Mouse (Mus musculus): Measurements from ENCODE around the gene Cspg5.

Gene Cspg5

DNA sequence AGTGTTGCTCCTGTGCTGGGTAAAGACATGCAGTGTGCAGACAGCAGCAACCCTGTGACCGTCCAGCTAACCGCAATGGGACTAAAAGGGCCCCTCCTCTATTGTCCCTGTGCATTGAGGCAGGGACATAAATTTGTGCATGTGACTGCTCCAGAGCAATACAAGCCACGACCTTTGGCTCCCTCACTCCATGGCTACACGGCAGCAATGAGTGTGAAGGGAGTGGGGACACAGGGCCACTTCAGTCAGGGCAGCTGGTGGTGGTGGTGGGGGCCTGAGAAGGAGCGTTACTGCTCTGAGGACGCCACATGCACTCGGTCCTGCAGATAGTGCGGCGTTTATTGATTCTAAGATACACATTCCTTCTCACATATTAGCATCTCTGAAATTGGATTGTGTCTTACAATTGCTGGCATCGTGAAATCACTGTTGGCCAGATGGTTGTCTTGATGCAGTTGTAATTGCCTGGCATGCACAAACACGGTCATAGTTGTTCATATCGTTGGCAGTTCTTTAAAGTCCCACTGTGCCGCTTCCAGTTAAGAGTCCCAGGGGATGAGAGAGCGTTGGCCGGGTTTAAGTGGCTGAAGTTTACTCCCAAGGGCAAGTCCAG lies 11.9 kb downstream of the Cspg5 start:
- DNase-seq (ENCODE audit: low spot score) = no peak

DNA sequence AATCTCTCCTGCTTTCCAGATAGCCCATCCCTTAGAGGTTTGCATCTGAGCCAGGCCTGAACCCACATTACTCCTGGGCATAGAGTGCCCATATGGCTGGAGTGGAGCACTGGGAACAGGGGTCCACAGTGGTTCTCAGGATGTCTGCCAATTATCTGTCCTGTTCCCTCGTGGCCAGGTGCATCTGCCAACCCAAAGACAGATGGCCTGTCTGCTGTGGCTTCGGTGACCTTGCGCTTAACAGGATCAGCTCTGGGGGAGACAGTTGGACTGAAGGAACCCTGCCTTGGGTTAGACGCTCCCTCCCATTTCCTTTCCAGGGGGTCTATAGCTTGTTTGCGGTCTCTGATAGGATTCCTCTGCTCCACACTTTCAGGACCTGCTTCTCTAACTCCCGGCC lies 15.1 kb downstream of the Cspg5 start:
- no peak for DNase-seq (ENCODE audit: low spot score)

DNA sequence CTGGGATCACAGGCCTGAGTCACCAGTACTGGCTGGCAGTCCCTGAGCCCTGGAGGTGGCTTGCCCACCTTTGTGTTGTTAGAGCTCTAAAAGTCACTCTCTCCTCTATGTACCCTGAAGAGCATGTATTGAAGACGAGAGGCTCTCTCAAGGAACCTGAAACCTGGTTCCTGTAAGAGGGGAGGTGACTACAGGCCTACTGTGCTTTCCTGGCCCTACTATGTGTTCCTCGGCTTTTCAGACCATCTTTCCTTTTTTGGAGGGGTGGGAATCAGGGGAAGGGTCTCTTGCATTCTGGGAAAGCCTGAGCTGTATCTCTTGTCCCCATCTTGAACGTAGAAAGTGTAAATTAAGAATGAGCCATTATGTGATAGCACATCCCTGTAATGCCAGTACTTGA lies 15.5 kb downstream of the Cspg5 start:
- no peak for DNase-seq (ENCODE audit: low spot score)

DNA sequence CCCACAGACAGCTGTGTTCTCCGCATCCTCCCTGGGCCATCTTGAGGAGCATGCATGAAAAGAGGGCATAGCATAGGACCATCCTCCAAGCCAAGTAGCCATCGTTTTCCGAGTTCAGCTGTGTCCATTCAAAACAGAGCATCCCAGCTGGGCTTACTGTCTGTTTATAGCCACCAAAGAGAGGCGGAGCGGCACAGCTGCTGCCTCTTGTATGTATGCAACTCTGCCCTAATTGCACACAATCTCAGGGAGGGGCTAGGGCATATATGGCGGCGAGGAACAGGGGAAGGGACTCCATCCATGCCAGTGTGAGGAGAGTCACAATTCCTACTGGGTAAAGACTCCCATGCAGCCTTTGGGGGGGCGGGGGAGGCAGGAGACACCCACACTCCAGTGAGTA lies 19.6 kb downstream of the Cspg5 start:
- DNase-seq (ENCODE audit: low spot score) = no peak

DNA sequence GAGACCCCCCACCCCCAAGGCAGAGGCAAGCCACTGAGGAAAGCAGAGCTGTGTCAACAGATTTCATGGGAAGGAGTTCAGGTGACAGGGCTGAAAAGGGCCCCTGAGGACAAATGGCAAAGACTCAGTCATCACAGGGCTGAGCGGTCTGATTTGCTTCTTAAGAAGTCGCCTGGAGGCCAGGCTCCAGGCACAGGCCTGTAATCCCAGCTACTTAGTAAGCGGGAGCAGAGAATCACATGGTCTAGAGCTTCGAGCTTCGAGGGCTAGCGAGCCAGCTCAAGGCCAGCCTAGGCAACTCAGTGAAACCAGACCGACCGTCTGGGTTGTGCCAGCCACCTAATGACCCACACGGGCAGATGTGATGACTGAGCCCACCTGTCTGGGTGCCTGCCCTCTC lies 21.4 kb downstream of the Cspg5 start:
- DNase-seq (ENCODE audit: low spot score) = no peak

DNA sequence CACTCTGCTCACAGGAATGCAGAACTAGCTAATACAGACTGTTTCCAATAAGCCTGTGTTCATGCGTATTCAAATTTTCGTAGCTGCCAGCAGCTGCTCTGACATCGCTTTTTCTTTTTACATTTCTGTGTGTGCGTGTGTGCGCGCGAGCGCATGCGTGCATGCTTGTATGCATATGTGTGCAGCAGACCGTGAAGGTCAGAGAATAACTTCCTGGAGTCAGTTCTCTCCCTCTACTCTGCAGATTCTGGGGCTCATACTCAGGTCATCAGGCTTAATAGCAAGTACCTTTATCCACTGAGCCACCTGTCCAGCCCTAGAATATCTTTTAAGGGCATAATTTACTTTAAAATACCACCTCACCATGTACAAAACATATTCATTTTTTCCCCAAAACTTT lies 24.8 kb downstream of the Cspg5 start:
- DNase-seq (ENCODE audit: low spot score) = no peak

DNA sequence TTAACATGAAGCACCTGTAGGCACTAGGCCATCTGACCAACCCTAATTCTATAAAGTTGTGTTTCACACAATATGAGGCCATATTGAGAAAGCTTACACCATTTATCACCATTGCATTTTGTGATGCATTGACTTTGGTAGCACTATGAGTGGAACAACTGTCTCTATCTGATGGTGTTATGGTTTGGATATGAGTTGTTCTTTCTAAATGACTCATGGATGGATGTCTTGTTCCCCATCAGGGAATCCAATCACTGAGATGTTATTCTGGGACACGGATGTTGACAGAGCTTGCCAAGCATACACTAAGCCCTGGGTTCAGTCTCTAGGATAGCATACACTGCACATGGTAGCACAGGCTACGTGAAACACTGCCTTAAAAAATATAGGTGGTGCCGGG lies 28.7 kb downstream of the Cspg5 start:
- no peak for DNase-seq (ENCODE audit: low spot score)

DNA sequence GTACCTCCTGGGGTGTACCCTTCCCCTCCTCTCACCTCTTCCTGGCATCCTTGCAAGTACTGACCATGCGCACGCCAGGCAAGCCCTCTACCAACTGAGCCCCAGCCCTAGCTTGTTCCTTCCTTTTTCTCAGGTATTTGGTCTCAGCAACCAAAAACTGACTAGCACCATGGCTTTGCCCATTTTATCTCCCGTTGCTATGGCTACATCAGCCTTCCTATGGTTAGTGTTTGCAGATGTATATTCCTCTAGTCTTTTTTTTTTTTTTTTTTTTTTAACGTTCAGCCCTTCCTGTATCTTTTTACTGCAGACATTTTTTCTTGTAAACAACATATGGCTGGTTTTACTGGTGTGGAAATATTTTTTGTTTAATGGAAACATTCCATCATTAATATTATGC lies 29.9 kb downstream of the Cspg5 start:
- DNase-seq (ENCODE audit: low spot score) = no peak

DNA sequence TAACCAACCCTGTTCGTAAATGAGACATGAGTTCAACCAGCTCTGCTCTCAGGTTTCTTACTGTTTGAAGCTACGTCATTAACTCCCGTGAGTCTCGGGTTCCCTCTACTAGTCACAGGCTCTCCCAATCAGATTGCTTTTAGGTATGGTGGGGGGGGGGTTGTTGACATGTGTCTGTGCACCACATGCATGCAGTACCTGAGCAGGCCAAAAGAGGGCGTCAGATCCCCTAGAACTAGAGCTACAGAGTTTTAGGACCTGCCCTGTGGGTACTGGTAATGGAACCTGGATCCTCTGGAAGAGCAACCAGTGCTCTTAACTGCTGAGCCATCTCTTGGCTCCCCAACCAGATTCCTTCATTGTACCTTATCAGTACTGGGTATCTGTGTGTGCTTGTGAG lies 32.3 kb downstream of the Cspg5 start:
- no peak for DNase-seq (ENCODE audit: low spot score)

DNA sequence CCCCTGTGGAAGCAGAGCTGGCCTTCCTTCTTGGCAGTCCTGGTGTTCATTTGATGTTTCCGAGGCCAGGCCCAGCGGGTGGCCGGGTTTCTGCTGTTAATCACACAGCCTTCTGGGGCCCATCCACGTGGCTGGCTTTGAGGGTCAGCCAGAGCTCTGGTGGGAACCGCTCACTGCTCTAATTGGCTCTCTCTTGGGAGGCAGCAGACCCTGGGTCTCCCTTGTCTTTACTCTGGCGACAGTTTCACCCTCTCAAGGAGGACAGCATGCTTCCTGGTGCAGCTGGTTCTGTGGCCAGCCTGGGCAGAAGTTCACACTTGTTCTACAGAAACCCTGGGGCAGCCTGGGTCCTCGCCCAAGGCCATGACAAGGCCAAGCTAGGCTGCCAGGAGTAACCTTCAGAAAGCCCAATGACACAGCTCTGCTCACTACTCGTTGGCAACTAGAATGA lies 33.9 kb downstream of the Cspg5 start:
- DNase-seq (ENCODE audit: low spot score) = no peak

DNA sequence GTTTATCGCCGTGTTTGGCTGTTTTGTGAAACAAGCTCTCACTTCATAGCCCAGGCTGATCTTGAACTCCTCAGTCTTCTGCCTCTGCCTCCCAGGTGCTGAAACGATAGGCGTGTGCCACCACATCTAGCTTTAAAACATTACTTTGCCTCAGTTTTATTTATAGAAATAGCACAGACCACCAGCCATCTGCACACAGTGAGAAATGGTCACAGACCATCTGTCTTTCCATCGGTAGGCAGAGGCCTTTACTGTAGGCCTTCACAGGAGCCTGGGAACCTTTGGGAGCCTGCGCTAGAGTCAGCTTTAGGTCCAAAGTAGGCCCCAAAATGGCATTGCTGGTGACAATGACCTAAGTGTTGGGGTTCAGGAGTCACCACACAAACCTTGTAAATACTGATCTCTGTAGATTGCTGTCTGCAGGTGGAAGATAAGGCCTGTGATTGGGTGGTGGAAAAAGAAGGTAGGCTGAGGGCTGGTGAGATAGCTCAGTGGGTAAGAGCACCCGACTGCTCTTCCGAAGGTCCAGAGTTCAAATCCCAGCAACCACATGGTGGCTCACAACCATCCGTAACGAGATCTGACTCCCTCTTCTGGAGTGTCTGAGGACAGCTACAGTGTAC lies 40.6 kb downstream of the Cspg5 start:
- no peak for DNase-seq (ENCODE audit: low spot score)

DNA sequence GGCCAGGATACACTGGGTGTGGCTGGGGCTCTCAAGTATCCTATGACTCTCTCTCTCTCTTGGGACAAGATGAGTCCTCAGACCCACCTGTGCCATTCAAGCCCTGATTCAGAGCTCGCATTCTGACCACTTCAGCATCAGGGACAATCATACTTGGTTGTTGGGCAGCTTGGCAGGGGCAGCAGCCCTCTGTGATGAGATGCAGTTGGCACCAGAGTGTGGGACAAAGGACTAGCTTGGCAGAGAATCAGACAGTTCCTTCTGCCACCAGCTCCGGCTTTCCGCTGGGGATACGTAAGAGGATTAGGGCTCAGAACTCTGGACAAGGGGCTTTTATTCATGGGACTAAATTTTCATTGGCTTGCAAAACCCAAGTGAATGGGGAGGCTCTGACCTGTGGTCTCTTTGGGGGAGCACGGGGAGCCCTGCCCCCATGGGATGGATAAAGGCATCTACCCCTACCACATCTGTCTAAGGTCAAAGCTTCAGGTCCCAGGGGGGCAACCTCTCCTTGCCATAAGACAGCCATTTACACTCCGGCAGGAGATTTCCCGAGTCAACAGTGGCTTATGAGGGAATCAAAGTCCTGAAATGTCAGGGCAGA lies 43.8 kb downstream of the Cspg5 start:
- no peak for DNase-seq (ENCODE audit: low spot score)

DNA sequence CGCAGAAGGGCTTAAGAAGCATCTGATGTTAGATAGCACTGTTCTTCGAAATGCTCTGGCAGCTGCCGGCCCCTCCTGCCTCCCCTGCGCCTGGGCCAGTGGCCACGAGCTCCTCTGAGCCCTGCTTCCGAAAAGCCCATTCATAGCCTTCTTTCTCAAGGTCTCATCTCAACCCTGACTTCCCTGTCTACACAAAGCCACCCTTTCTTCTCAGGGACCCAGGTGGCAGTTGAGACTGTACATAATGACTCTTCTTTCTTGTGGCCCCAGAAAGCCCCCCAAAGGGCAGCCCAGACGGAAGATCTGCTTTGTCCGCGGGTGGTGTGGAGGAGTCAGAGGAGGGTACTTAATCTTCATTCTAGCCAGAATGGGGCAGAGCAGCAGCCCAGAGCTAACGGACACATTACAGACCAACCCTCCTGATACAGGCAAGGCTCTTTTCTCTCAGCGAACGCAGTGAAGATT lies 49.7 kb downstream of the Cspg5 start:
- DNase-seq (ENCODE audit: low spot score) = no peak

DNA sequence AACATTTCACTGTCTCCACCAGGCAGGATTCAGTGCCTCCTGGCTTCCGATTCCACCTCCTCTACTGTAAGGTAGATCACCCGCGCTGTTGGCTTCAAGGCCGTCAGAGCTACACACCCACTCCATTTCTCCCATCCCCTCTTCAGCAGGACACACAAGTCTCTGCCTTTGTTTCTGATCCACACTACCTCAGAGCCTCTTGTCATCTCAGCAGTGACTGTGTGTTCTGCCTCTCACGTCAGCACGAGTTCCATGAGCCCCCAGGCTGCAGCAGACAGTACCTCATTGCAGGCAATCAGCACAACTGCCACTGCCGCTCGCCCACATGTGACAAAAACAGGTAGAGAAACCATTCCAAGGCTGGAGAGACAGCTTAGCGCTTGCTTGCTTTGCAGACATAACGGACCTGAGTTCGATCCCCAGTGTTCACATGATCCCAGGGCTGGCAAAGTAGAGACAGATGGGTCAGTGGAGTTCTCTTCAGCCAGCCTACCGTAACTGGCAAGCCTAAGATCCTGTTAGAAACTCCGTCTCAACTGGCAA lies 50.4 kb downstream of the Cspg5 start:
- DNase-seq (ENCODE audit: low spot score) = no peak

DNA sequence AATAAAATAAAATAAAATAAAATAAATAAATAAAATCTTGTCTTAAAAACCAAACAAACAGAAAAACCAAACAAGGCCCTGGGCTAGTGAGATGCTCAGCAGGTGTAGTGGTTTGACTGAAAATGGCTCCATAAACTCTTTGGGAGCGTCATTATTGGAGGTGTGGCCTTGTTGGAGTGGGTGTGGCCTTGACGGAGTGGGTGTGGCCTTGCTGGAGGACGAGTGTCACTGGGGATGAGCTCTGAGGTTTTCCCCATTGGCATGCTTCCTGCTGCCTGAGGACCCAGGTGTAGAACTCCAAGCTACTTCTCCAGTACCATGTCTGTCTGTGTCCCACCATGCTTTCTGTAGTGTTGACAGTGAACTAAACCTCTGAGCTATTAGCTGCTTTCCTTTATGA lies 51.2 kb downstream of the Cspg5 start:
- DNase-seq (ENCODE audit: low spot score) = no peak

DNA sequence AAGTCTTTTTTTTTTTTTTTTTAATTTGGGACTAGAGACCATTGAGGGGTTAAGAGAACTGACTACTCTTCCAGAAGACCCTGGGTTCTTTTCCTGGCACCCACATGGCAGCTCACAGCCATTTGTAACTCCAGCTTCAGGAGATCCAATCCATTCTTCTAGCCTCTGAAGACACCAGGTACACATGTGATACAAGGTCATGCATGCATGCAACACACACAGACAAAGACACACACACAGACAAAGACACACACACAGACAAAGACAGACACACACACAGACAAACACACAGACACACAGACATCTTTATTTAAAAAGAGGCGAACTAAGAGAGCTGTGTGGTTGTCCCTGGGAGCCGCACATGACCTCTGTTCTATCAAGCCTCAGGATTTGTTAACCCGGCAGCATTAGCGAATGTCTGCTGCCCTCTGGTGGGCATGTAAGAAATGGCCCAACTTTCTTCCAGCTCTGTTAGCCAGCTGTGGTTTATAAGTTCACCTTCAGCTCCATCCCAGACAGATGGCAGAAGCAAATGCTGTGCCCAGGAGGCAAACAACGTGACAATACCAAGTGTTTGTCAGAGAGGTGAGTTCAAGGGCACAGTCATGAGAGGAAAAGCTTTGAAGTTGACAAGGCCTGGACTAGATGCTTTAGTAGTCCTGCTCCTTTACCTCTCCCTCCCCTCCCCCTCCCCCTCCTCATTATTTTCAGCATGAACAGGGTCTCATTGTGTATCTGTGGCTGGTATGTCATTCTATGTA lies 53.5 kb downstream of the Cspg5 start:
- peak; percentile 28 for DNase-seq (ENCODE audit: low spot score)

DNA sequence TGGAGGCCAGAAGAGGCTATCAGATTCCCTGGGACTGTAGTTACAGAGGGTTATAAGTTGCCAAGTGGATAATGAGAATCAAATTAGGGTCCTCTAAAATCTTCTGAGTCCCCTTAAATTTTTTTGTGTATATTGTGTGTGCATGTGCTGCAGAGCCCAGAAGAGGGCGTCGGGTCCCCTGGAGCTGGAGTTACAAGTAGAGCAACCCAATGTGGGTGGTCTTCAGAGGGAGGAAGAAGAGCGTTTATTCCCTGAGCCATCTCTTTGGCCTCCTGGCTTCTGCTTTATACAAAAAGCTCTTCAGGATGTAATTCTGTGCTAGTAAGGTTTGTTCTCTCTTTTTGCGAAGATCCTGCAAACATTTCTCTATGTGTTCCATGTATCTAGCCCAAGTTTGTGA lies 60.9 kb downstream of the Cspg5 start:
- DNase-seq (ENCODE audit: low spot score) = no peak

DNA sequence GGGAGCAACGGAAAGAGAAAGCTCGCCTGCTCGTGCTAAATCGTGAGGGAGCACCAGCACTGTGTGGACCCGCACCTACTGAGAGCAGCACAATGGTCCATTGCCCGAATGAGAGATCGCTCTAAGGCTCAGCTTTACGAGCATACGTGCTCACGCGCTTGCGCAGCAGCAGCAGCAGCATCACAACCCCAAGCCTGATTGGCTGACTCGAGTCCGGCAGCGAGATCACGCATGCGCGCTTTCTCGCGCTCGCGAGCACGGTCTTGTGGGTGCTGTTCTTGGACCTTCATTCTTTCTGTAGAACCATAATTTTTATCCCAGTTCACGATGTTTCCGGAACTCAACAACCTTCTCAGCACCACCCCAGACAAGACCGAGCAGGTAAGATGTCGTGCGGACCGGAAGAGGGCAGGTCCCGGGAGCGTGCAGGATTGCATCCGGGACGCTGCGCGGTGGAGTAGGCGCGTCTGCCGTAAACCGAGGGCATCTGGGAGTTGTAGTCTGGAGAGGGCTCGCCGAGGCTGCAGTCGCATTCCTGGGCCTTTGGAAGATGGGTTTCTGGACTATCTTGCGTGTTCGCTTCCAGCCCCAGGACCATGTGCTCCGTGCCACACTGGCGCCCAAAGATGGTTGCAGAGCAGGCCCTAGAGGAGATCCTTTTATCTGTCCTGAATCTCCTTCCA lies 61.5 kb downstream of the Cspg5 start, which contains the start of gene Elp6:
TSS of gene Elp6 (plus strand) at position 205 of the 683 bp plus-strand sequence.
- peak; percentile 51 for DNase-seq (ENCODE audit: low spot score)

DNA sequence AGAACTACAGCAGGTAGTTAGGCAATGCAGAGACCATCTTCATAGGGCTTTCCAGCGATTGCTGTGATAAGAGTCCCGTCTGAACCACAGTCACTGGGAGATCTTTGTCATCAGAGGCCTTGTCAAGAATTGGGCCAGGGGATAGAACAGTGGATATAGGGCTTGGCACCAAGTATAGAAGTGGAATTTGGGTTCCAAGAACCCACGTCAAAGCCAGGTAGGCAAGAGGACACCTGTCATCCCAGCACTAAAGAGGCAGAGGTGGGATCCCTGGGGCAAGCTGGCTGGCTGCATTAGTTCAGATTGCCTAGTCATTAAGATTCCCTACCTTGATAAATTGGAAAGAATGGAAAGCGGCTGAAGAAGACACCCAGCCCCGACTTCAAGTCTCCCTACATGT lies 62.8 kb downstream of the Cspg5 start:
- no peak for DNase-seq (ENCODE audit: low spot score)

All from urinary bladder, postnatal 10 days (tissue).